Mouse (Mus musculus) adrenal gland, postnatal 25 days (tissue): ENCODE data around the gene Tbc1d10c. TPM values are rescaled to one million over a fixed set of nuclear protein-coding genes. Genes with fewer than 3 reads are reported as not detected.

Experiments used
- DNase-seq: peaks from one replicate; pipeline ENCODE4 v3.0.0; 2021; ENCODE audit warnings: mixed read lengths
- total RNA-seq: library from RNA; stranded (reverse); gene quantifications from 2 replicates; pipeline ENCODE4 v1.2.3, GENCODE M21; 2021

The Tbc1d10c gene
- total RNA-seq, 1 experiment from 2014 or later = 1.0 TPM

- DNase-seq = no peak
Observed at GRCm38 (mm10) chr19:4156771-4157170, 34.3 kb downstream of the Tbc1d10c start.

GRCm38 (mm10) chr19:4156073-4156579 lies 35.0 kb downstream of the Tbc1d10c start:
- DNase-seq = no peak

GRCm38 (mm10) chr19:4155223-4156072 lies 35.6 kb downstream of the Tbc1d10c start:
- DNase-seq = no peak

GRCm38 (mm10) chr19:4154437-4155222 lies 36.5 kb downstream of the Tbc1d10c start:
- DNase-seq = no peak

- no peak for DNase-seq
Observed at GRCm38 (mm10) chr19:4153232-4153654, 37.8 kb downstream of the Tbc1d10c start, which contains the start of gene Ptprcap. Gene Ptprcap, plus strand, starts transcription at chr19:4153604.

- DNase-seq = no peak
Observed at GRCm38 (mm10) chr19:4152445-4153231, 38.4 kb downstream of the Tbc1d10c start.

GRCm38 (mm10) chr19:4151898-4152297 lies 39.2 kb downstream of the Tbc1d10c start:
- DNase-seq = peak; percentile 54

- DNase-seq = no peak
Observed at GRCm38 (mm10) chr19:4151488-4151860, 39.6 kb downstream of the Tbc1d10c start.

- DNase-seq = no peak
Observed at GRCm38 (mm10) chr19:4150567-4151487, 40.3 kb downstream of the Tbc1d10c start.

- DNase-seq = no peak
Observed at GRCm38 (mm10) chr19:4149764-4150461, 41.2 kb downstream of the Tbc1d10c start.

- DNase-seq = no peak
Observed at GRCm38 (mm10) chr19:4149283-4149682, 41.8 kb downstream of the Tbc1d10c start.

GRCm38 (mm10) chr19:4148819-4149218 lies 42.3 kb downstream of the Tbc1d10c start:
- no peak for DNase-seq

GRCm38 (mm10) chr19:4148491-4148806 lies 42.6 kb downstream of the Tbc1d10c start, which contains the start of gene Coro1b:
Gene Coro1b, plus strand, starts transcription at chr19:4148619.
- DNase-seq = peak; percentile 98

- no peak for DNase-seq
Observed at GRCm38 (mm10) chr19:4147782-4148490, 43.1 kb downstream of the Tbc1d10c start.

- no peak for DNase-seq
Observed at GRCm38 (mm10) chr19:4147022-4147405, 44.1 kb downstream of the Tbc1d10c start.

- DNase-seq = no peak
Observed at GRCm38 (mm10) chr19:4146366-4147021, 44.6 kb downstream of the Tbc1d10c start.

- DNase-seq = no peak
Observed at GRCm38 (mm10) chr19:4145936-4146335, 45.1 kb downstream of the Tbc1d10c start.

GRCm38 (mm10) chr19:4144550-4145498 lies 46.3 kb downstream of the Tbc1d10c start:
- DNase-seq = no peak
